Mouse (Mus musculus) spleen, adult 2 months (tissue): ENCODE results near the gene Reps2.

Experiments
- CTCF ChIP-seq: fragments of 200-500 bp; IDR thresholded peaks from 2 replicates; pipeline ENCODE4 v1.5.1; 2011; ENCODE audit warnings: mild to moderate bottlenecking, inconsistent platforms; ENCODE audit not compliant: insufficient read depth, insufficient read length, insufficient replicate concordance; ENCODE audit errors: extremely low read depth
- POLR2A ChIP-seq: fragments of 200-500 bp; IDR thresholded peaks from 2 replicates; pipeline ENCODE4 v1.6.1; 2011; ENCODE audit warnings: low read depth, low read length, inconsistent platforms

GRCm38 (mm10) chrX:162584349-162584748 is 59.1 kb downstream of the Reps2 start:
- TF ChIP-seq POLR2A (no peak), CTCF (no peak)
